Mouse (Mus musculus) ES-Bruce4 (cell line): ENCODE data around the gene Prrx1.

Experiments
- EP300 ChIP-seq: IDR thresholded peaks from 2 replicates; pipeline ENCODE4 v1.6.1; 2011; ENCODE audit warnings: low read depth, low read length; ENCODE audit not compliant: insufficient read depth
- POLR2A ChIP-seq: IDR thresholded peaks from one replicate; pipeline ENCODE4 v1.8.1; 2011; ENCODE audit warnings: low read length; ENCODE audit not compliant: insufficient read depth

DNA sequence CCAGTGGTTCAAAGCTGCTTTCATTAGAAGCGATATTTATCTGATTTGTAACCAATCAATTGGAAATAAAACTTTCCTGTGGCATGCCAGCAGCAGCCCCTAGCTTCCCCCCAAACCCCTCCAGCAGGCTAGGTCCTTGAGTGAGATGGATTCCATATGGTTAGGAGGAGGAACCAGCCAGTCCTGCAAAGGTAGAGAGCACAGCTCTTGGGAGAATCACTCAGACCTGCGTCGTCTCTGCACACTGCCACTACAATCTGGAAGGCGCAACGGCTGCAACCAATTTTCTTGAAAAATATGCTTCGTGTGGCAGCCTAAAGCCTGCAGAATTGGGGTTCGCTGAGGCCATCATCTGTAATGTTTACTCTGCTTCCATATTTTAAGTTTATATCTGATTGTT, 44.7 kb upstream of the Prrx1 start:
- TF ChIP-seq EP300 (no peak), POLR2A (no peak)
